Mouse (Mus musculus): ENCODE results near the gene Btnl4. TPM values are rescaled to one million over a fixed set of nuclear protein-coding genes. Genes with fewer than 3 reads are reported as not detected.

Gene Btnl4
- polyA plus RNA-seq, 1 experiment from 2014 or later, result not detected

- no peak for ATAC-seq
- H3K27ac ChIP-seq, result no peak overlapping the region
Measured at GRCm38 (mm10) chr17:34427597-34427996, 49.5 kb downstream of the Btnl4 start.

GRCm38 (mm10) chr17:34420014-34420413 is 57.1 kb downstream of the Btnl4 start:
- Histone ChIP-seq H3K4me3 (no peak overlapping the region), H3K4me1 (no peaks in the 10 kb centered on the region), H3K9me3 (replicated peaks) (no peaks in the 10 kb centered on the region), H3K9ac (no peak overlapping the region), H3K4me2 (no peak overlapping the region), H3K27ac (no peak overlapping the region), H3K36me3 (no peaks in the 10 kb centered on the region), H3K27me3 (replicated peaks) (peaks cover 21% of the 10 kb centered on the region; the same call in 1 of the 2 replicates)
- ATAC-seq, result no peak
- 49% methylated on average over 7 of the region's 7 CpGs for WGBS (ENCODE audit: insufficient replicate concordance)

More at GRCm38 (mm10) chr17:34427597-34427996, 49.5 kb downstream of the Btnl4 start:
- H3K9me3 ChIP-seq (replicated peaks), result no peaks in the 10 kb centered on the region
- H3K4me2 ChIP-seq, result no peak overlapping the region
- H3K4me3 ChIP-seq, result no peak overlapping the region
- no peaks in the 10 kb centered on the region for H3K36me3 ChIP-seq
- no peaks in the 10 kb centered on the region for H3K4me1 ChIP-seq
- 0 out of 2 replicates have a peak, but pooled peaks cover 10% of the 10 kb centered on the region for H3K27me3 ChIP-seq (replicated peaks)
- no peak overlapping the region for H3K9ac ChIP-seq

Other genes starting within 250 kb of the Btnl4 start
- gene H2-Ob, start 238.4 kb downstream of the Btnl4 start, polyA plus RNA-seq (2016; fragmentation: Nextera tagmentation; extraction: Ambion mirVana), result 0.05 and 0.19 TPM in 2 replicates
- gene H2-Ab1, start 219.6 kb downstream of the Btnl4 start, polyA plus RNA-seq (2016; fragmentation: Nextera tagmentation; extraction: Ambion mirVana), result 2.9 and 3.1 TPM in 2 replicates
- 0.11 TPM in 1 of 2 replicates, not detected in the other for gene H2-Aa, start 189.5 kb downstream of the Btnl4 start, polyA plus RNA-seq (2016; fragmentation: Nextera tagmentation; extraction: Ambion mirVana)
- 0.15 and 0.37 TPM in 2 replicates for gene H2-Eb1, start 171.5 kb downstream of the Btnl4 start, polyA plus RNA-seq (2016; fragmentation: Nextera tagmentation; extraction: Ambion mirVana)
- not detected in 2 replicates for gene H2-Eb2, start 151.7 kb downstream of the Btnl4 start, polyA plus RNA-seq (2016; fragmentation: Nextera tagmentation; extraction: Ambion mirVana)
- gene Btnl2, start 122.5 kb downstream of the Btnl4 start, polyA plus RNA-seq (2016; fragmentation: Nextera tagmentation; extraction: Ambion mirVana), result 0.07 TPM in 1 of 2 replicates, not detected in the other
- gene Btnl1, start 100.2 kb downstream of the Btnl4 start, polyA plus RNA-seq (2016; fragmentation: Nextera tagmentation; extraction: Ambion mirVana), result not detected in 2 replicates
- gene BC051142, start 78.5 kb downstream of the Btnl4 start, polyA plus RNA-seq (2016; fragmentation: Nextera tagmentation; extraction: Ambion mirVana), result 0.18 and 0.31 TPM in 2 replicates
- not detected in 2 replicates for gene Btnl6, start 40.0 kb upstream of the Btnl4 start, polyA plus RNA-seq (2016; fragmentation: Nextera tagmentation; extraction: Ambion mirVana)
- 1.7 and 2.0 TPM in 2 replicates for gene Notch4, start 87.0 kb upstream of the Btnl4 start, polyA plus RNA-seq (2016; fragmentation: Nextera tagmentation; extraction: Ambion mirVana)
- gene Gpsm3, start 112.5 kb upstream of the Btnl4 start, polyA plus RNA-seq (2016; fragmentation: Nextera tagmentation; extraction: Ambion mirVana), result 10.7 and 11.0 TPM in 2 replicates
- 6.9 and 8.3 TPM in 2 replicates for gene Pbx2, start 113.9 kb upstream of the Btnl4 start, polyA plus RNA-seq (2016; fragmentation: Nextera tagmentation; extraction: Ambion mirVana)
- 1.3 and 1.5 TPM in 2 replicates for gene Ager, start 120.5 kb upstream of the Btnl4 start, polyA plus RNA-seq (2016; fragmentation: Nextera tagmentation; extraction: Ambion mirVana)
- 94.8 and 101 TPM in 2 replicates for gene Rnf5, start 126.4 kb upstream of the Btnl4 start, polyA plus RNA-seq (2016; fragmentation: Nextera tagmentation; extraction: Ambion mirVana)
- 31.2 and 31.7 TPM in 2 replicates for gene Agpat1, start 126.9 kb upstream of the Btnl4 start, polyA plus RNA-seq (2016; fragmentation: Nextera tagmentation; extraction: Ambion mirVana)
- 0.45 and 0.50 TPM in 2 replicates for gene Egfl8, start 138.7 kb upstream of the Btnl4 start, polyA plus RNA-seq (2016; fragmentation: Nextera tagmentation; extraction: Ambion mirVana)
- gene Ppt2, start 151.2 kb upstream of the Btnl4 start, polyA plus RNA-seq (2016; fragmentation: Nextera tagmentation; extraction: Ambion mirVana), result 13.7 and 13.9 TPM in 2 replicates
- gene Prrt1, start 152.2 kb upstream of the Btnl4 start, polyA plus RNA-seq (2016; fragmentation: Nextera tagmentation; extraction: Ambion mirVana), result not detected in 2 replicates
- 6.7 and 7.1 TPM in 2 replicates for gene Fkbpl, start 167.4 kb upstream of the Btnl4 start, polyA plus RNA-seq (2016; fragmentation: Nextera tagmentation; extraction: Ambion mirVana)
- gene Atf6b, start 169.8 kb upstream of the Btnl4 start, polyA plus RNA-seq (2016; fragmentation: Nextera tagmentation; extraction: Ambion mirVana), result 37.0 and 37.3 TPM in 2 replicates
- 0.04 and 0.05 TPM in 2 replicates for gene Tnxb, start 193.2 kb upstream of the Btnl4 start, polyA plus RNA-seq (2016; fragmentation: Nextera tagmentation; extraction: Ambion mirVana)